Mouse (Mus musculus) embryonic facial prominence, embryonic 15.5 days (tissue): ENCODE measurements at regions not wholly inside any gene's neighbourhood (a gene's known extent, or its start where the extent isn't known, plus 50 kb on each side); places are given as distances from the start of the nearest gene placed in this dataset.

ENCODE experiments used
- ATAC-seq: fragments of 200-750 bp; cut with Nextera tagmentation; 2 replicates; pipeline ENCODE4 v1.8.0; 2017; ENCODE audit warnings: low read depth, moderate TSS enrichment; ENCODE audit not compliant: insufficient number of reproducible peaks, low FRiP score, low TSS enrichment
- H3K27ac ChIP-seq: fragments of 300-500 bp; sonication (generic); replicated peaks from 2 replicates; pipeline ENCODE4 v1.5.1; 2015; ENCODE audit warnings: mild to moderate bottlenecking, inconsistent platforms
- H3K27me3 ChIP-seq: fragments of 300-500 bp; sonication (generic); 2 replicates; pipeline ENCODE4 v1.6.1; 2015; ENCODE audit warnings: inconsistent platforms
- H3K36me3 ChIP-seq: fragments of 300-500 bp; sonication (generic); 2 replicates; pipeline ENCODE4 v1.6.1; 2015; ENCODE audit warnings: mild to moderate bottlenecking, inconsistent platforms
- H3K4me1 ChIP-seq: fragments of 300-500 bp; sonication (generic); 2 replicates; pipeline ENCODE4 v1.6.1; 2015; ENCODE audit warnings: inconsistent platforms
- H3K4me2 ChIP-seq: fragments of 300-500 bp; sonication (generic); replicated peaks from 2 replicates; pipeline ENCODE4 v1.6.1; 2015; ENCODE audit warnings: mild to moderate bottlenecking, inconsistent platforms
- H3K4me3 ChIP-seq: fragments of 300-500 bp; sonication (generic); replicated peaks from 2 replicates; pipeline ENCODE4 v1.5.1; 2015; ENCODE audit warnings: mild to moderate bottlenecking, inconsistent platforms
- H3K9ac ChIP-seq: fragments of 300-500 bp; sonication (generic); 2 replicates; pipeline ENCODE4 v1.6.1; 2015; ENCODE audit warnings: inconsistent platforms
- H3K9me3 ChIP-seq: fragments of 300-500 bp; sonication (generic); replicated peaks from 2 replicates; pipeline ENCODE4 v1.6.1; 2016; ENCODE audit warnings: inconsistent platforms
- WGBS: fragments of 180-500 bp; shearing (Covaris S2); methylation state at CpG from one replicate; pipeline ENCODE4 v1.1.7; 2015; 5-methylcytosine and 5-hydroxymethylcytosine counted together

GRCm38 (mm10) chr1:143074999-143075398, 565.5 kb upstream of the B3galt2 start:
- no peaks in the 10 kb centered on the region for H3K9me3 ChIP-seq
- H3K27ac ChIP-seq: no peak overlapping the region
- no peaks in the 10 kb centered on the region for H3K36me3 ChIP-seq
- no peaks in the 10 kb centered on the region for H3K4me1 ChIP-seq
- H3K4me3 ChIP-seq: no peak overlapping the region
- no peak overlapping the region for H3K9ac ChIP-seq
- H3K27me3 ChIP-seq: no peaks in the 10 kb centered on the region
- H3K4me2 ChIP-seq: no peak overlapping the region
- no peak for ATAC-seq
- 68% methylated on average over 4 of the region's 4 CpGs for WGBS

- H3K36me3 ChIP-seq: no peaks in the 10 kb centered on the region
- no peaks in the 10 kb centered on the region for H3K27me3 ChIP-seq
- H3K27ac ChIP-seq: no peak overlapping the region
- no peaks in the 10 kb centered on the region for H3K9me3 ChIP-seq
- no peak for ATAC-seq
- 88% methylated on average over 2 of the region's 2 CpGs for WGBS
- no peaks in the 10 kb centered on the region for H3K4me1 ChIP-seq
- no peak overlapping the region for H3K4me3 ChIP-seq
- no peak overlapping the region for H3K9ac ChIP-seq
- no peak overlapping the region for H3K4me2 ChIP-seq
Measured at GRCm38 (mm10) chr1:143080441-143080840, 560.0 kb upstream of the B3galt2 start.

- no peaks in the 10 kb centered on the region for H3K36me3 ChIP-seq
- ATAC-seq: no peak
- WGBS: 88% methylated on average over 4 of the region's 4 CpGs
Measured at GRCm38 (mm10) chr1:143096904-143097303, 543.6 kb upstream of the B3galt2 start.

DNA sequence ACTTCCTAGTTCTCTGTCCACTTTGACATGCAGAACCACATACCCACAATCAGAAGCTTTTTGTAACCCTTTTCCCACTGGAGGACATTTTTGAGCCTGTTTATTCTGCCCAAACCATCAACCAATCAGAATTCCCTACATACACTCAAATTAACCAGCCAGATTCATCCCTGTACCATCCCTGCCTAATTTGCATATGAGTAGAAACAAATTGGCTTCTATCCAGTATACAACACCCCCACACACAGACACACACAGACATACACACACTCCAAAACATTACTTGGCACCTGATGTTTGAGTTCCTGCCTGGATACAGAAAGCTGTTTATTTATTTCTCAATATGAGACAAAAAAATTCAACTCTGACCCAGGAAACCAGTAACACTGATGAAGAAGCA, 542.2 kb upstream of the B3galt2 start:
- Histone ChIP-seq H3K27me3 (no peaks in the 10 kb centered on the region), H3K27ac (no peak overlapping the region), H3K4me1 (no peaks in the 10 kb centered on the region), H3K4me2 (no peak overlapping the region), H3K9ac (no peak overlapping the region), H3K9me3 (no peaks in the 10 kb centered on the region), H3K36me3 (no peaks in the 10 kb centered on the region), H3K4me3 (no peak overlapping the region)
- no peak for ATAC-seq

More at GRCm38 (mm10) chr1:143096904-143097303, 543.6 kb upstream of the B3galt2 start:
- H3K4me2 ChIP-seq: no peak overlapping the region
- no peak overlapping the region for H3K9ac ChIP-seq
- no peaks in the 10 kb centered on the region for H3K9me3 ChIP-seq
- no peaks in the 10 kb centered on the region for H3K27me3 ChIP-seq
- no peaks in the 10 kb centered on the region for H3K4me1 ChIP-seq
- H3K4me3 ChIP-seq: no peak overlapping the region
- H3K27ac ChIP-seq: no peak overlapping the region

DNA sequence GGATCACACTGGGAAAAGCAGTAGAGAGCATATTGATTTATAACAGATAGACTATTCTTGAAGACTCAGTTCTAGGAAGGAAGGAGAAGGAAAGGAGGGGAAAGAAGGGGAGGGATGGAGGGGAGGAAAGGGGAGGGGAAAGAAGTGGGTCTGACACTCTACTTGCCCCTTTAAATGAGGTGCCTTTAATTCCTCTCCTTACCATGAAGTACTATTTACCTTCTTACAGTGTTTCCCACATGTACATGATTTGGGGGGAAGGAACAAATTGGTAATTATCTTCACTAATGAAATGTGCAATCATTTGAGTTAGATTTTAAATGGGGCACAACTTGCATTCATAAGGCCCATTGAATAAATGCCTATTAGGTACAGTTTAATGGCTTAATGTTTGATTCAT, 518.3 kb upstream of the B3galt2 start:
- Histone ChIP-seq H3K4me1 (no peaks in the 10 kb centered on the region), H3K4me3 (no peak overlapping the region), H3K36me3 (no peaks in the 10 kb centered on the region), H3K27ac (no peak overlapping the region), H3K9ac (no peak overlapping the region), H3K27me3 (no peaks in the 10 kb centered on the region), H3K4me2 (no peak overlapping the region), H3K9me3 (no peaks in the 10 kb centered on the region)
- no peak for ATAC-seq

- Histone ChIP-seq H3K27me3 (no peaks in the 10 kb centered on the region), H3K27ac (no peak overlapping the region), H3K4me2 (no peak overlapping the region), H3K36me3 (no peaks in the 10 kb centered on the region), H3K9me3 (no peaks in the 10 kb centered on the region), H3K9ac (no peak overlapping the region), H3K4me1 (no peaks in the 10 kb centered on the region), H3K4me3 (no peak overlapping the region)
- ATAC-seq: no peak
- whole genome bisulfite sequencing: 67% methylated on average over 1 of the region's 1 CpGs
Measured at GRCm38 (mm10) chr1:143130257-143130656, 510.2 kb upstream of the B3galt2 start.

- ATAC-seq: no peak
- no peak overlapping the region for H3K4me3 ChIP-seq
- no peaks in the 10 kb centered on the region for H3K36me3 ChIP-seq
- H3K9ac ChIP-seq: no peak overlapping the region
- no peaks in the 10 kb centered on the region for H3K27me3 ChIP-seq
- no peak overlapping the region for H3K4me2 ChIP-seq
- no peaks in the 10 kb centered on the region for H3K4me1 ChIP-seq
- no peaks in the 10 kb centered on the region for H3K9me3 ChIP-seq
- 85% methylated on average over 2 of the region's 2 CpGs for WGBS
- H3K27ac ChIP-seq: no peak overlapping the region
Measured at GRCm38 (mm10) chr1:143132806-143133205, 507.7 kb upstream of the B3galt2 start.

DNA sequence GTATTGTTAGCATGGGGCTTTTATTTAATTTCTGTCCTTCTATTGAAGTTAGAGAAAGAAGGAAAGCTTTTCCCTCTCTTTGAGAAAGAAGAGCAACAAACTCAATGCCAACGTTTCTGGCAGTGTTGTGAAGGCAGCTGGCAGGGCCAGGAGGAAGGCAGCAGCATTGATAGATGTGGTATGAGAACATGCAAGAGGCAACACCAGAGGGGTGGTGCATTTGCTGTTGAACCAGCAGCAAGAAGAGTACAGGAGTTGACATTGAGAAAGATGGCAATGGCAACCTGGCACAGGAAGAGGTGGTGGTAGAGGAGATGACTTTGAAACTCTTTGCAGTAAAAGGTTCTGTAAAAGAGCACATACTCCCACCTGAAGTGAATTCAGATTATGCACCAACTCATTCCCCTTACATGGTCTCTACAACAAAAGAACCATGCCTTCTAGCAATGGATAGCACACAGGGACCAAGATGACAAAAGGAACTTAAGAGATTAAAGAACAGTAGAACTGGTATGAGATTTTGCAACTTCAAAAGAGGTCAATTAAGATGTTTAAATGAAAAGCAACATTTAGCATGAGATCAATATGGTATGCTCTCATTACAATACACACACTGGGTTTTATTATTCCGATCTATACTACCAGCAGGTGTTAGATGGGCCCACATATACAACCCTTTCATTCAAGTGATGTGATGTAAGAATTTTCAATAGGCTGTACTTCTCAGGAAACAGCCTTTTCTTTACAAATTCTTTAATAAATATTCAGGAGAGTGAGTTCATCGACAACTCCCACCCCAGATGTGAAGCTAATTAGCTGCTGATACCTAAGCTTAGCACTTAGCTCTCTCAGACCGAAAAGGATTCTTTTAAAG, 495.1 kb upstream of the B3galt2 start:
- Histone ChIP-seq H3K27me3 (no peaks in the 10 kb centered on the region), H3K9me3 (no peaks in the 10 kb centered on the region), H3K4me2 (no peak overlapping the region), H3K4me3 (no peak overlapping the region), H3K9ac (no peak overlapping the region), H3K36me3 (no peaks in the 10 kb centered on the region), H3K4me1 (no peaks in the 10 kb centered on the region), H3K27ac (no peak overlapping the region)
- no peak for ATAC-seq
- 60% methylated on average over 4 of the region's 4 CpGs for WGBS

DNA sequence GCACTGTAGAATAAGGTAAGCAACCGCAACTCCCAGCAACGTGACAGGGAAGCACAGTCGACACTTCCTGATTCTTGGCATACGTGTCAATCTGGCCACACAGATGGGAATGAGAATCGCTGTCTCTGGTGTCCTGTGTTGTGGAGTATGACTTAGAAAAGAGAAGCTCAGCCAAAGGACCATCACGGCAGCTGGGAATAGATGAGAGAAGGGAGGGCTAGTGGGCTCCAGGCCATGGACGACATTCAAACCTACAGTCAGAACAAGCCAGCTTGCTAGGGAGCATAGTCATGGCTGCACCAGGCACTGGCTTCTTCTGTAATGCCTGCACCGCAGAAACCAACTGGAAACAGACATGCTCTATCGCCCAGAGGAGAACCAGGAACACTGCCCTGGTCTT, 469.2 kb upstream of the B3galt2 start:
- Histone ChIP-seq H3K9me3 (no peaks in the 10 kb centered on the region), H3K9ac (no peak overlapping the region), H3K4me2 (no peak overlapping the region), H3K4me1 (no peaks in the 10 kb centered on the region), H3K27me3 (no peaks in the 10 kb centered on the region), H3K36me3 (no peaks in the 10 kb centered on the region), H3K27ac (no peak overlapping the region), H3K4me3 (no peak overlapping the region)
- 82% methylated on average over 9 of the region's 9 CpGs for WGBS
- no peak for ATAC-seq

- Histone ChIP-seq H3K27me3 (no peaks in the 10 kb centered on the region), H3K9me3 (no peaks in the 10 kb centered on the region), H3K4me2 (no peak overlapping the region), H3K36me3 (no peaks in the 10 kb centered on the region), H3K9ac (no peak overlapping the region), H3K27ac (no peak overlapping the region), H3K4me1 (no peaks in the 10 kb centered on the region), H3K4me3 (no peak overlapping the region)
- ATAC-seq: no peak
- WGBS: 74% methylated on average over 2 of the region's 2 CpGs
Measured at GRCm38 (mm10) chr1:143173836-143174235, 466.6 kb upstream of the B3galt2 start.

GRCm38 (mm10) chr1:143192167-143192793, 448.2 kb upstream of the B3galt2 start:
- 74% methylated on average over 3 of the region's 3 CpGs for WGBS
- no peak overlapping the region for H3K4me2 ChIP-seq
- H3K27ac ChIP-seq: no peak overlapping the region
- ATAC-seq: no peak
- H3K4me3 ChIP-seq: no peak overlapping the region
- no peak overlapping the region for H3K9ac ChIP-seq
- no peaks in the 10 kb centered on the region for H3K9me3 ChIP-seq
- no peaks in the 10 kb centered on the region for H3K4me1 ChIP-seq
- H3K27me3 ChIP-seq: no peaks in the 10 kb centered on the region
- H3K36me3 ChIP-seq: no peaks in the 10 kb centered on the region
